8 mouse cellular contexts compared by ENCODE assay signal in the genomic region with DNA sequence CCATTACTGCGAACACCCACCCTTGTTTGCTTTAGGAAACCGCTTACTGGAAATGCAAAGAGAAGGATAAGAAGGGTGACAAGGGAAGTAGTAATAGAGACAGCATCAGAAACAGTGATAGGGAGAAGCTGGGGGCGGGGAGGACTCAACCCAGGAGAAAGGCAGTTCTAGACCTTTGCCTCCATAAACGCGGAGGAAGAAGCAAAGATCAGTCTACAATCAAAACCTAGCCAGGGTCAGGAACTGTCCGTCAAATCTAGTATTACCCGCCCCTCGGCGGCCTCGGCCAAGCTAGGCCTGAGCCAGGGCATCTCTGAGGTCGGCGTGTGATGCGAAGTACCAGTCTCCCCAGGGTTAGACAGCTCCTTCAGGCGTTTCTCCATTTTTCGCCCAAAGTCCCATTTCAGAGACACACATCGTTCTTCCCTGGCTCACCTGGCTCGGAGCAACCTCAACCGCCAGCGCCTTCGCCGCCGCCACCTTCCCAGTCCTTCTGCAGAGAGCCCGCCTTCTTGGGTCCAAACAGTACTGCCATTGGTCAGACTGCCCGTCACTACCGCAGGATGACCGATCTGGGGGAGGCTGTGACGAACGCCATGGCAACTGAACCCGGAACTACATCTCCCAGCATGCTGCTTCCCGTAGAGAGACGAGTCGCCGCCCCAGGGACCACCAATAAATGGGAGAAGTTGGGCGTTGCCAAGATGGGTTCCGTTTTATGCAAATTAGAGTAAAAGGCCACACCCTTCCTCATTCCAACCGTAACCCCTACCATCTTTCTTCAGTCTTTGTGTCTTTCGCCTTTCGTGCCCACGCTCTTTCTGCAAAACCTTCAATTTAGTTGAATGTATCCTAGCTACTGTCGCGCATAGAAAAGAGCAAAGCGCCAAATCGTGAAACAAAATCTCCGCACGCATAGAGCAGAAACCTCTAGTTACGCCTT. TPM values are rescaled to one million over a fixed set of nuclear protein-coding genes. Genes with fewer than 3 reads are reported as not detected.
DNase-seq lines count a peak whose midpoint lies in the region; ATAC-seq and TF ChIP-seq lines count a peak whose summit lies in the region.

Cryzl1 (minus strand) TSS at position 853 of the 943 bp plus-strand sequence.

- peaks cover 38% of the 10 kb centered on the region for H3K4me1 ChIP-seq in forebrain, embryonic 10.5 days
- H3K4me1 ChIP-seq in heart, embryonic 15.5 days (replicated peaks), result peaks cover 28% of the 10 kb centered on the region
- peaks cover 9 to 11% of the 10 kb centered on the region in 2 experiments for H3K4me1 ChIP-seq in liver, embryonic 14.5 days (replicated peaks; ENCODE audit: control insufficient read depth in 2 of 2, insufficient read depth in 2 of 2, low read length in 1 of 2)
- H3K4me1 ChIP-seq in neural tube, embryonic 11.5 days (ENCODE audit: control insufficient read depth, insufficient read depth, low read length), result peaks cover 3% of the 10 kb centered on the region
- H3K4me1 ChIP-seq in stomach, postnatal 0 days (replicated peaks; ENCODE audit: control insufficient read depth, insufficient read depth), result 0 out of 2 replicates have a peak, but pooled peaks cover 3% of the 10 kb centered on the region

- no peak for TF ChIP-seq CTCF in liver, embryonic 14.5 days (IDR thresholded peaks at IDR 0.05; ENCODE audit: low read depth)
- TF ChIP-seq CTCF in stomach, postnatal 0 days (IDR thresholded peaks at IDR 0.05; ENCODE audit: low read depth), result no peak

- no peaks in the 10 kb centered on the region for H3K9me3 ChIP-seq in forebrain, embryonic 10.5 days
- no peaks in the 10 kb centered on the region for H3K9me3 ChIP-seq in heart, embryonic 15.5 days (replicated peaks)
- no peaks in the 10 kb centered on the region for H3K9me3 ChIP-seq in liver, embryonic 14.5 days (ENCODE audit: control insufficient read depth, low read length)
- no peaks in the 10 kb centered on the region for H3K9me3 ChIP-seq in neural tube, embryonic 11.5 days (ENCODE audit: control insufficient read depth, low read length)
- H3K9me3 ChIP-seq in stomach, postnatal 0 days (ENCODE audit: control insufficient read depth, low read length), result no peaks in the 10 kb centered on the region

- 3% methylated on average over 46 of the region's 46 CpGs for WGBS in forebrain, embryonic 10.5 days
- under 1% methylated on average over 46 of the region's 46 CpGs for WGBS in heart, embryonic 15.5 days
- WGBS in liver, embryonic 14.5 days (ENCODE audit: insufficient replicate concordance), result under 1% methylated on average over 46 of the region's 46 CpGs
- WGBS in neural tube, embryonic 11.5 days, result under 1% methylated on average over 46 of the region's 46 CpGs
- WGBS in stomach, postnatal 0 days, result under 1% methylated on average over 46 of the region's 46 CpGs

- H3K27me3 ChIP-seq in forebrain, embryonic 10.5 days (ENCODE audit: poor library complexity, severe bottlenecking), result no peaks in the 10 kb centered on the region
- H3K27me3 ChIP-seq in heart, embryonic 15.5 days, result no peaks in the 10 kb centered on the region
- peaks cover 38% of the 10 kb centered on the region for H3K27me3 ChIP-seq in liver, embryonic 14.5 days (ENCODE audit: control insufficient read depth, insufficient read depth, low read length)
- no peaks in the 10 kb centered on the region for H3K27me3 ChIP-seq in neural tube, embryonic 11.5 days (ENCODE audit: control insufficient read depth, insufficient read depth, low read length)
- no peaks in the 10 kb centered on the region for H3K27me3 ChIP-seq in stomach, postnatal 0 days (ENCODE audit: control insufficient read depth, insufficient read depth, low read length)

- DNase-seq in CD8-positive naive resting alpha-beta T cell, adult 2 months (ENCODE audit: low read depth in 2 of 2, low spot score in 2 of 2), result peak; percentile 84
- peak; percentile 91 for DNase-seq in c-Kit-positive CD71-negative TER-119-negative erythroid progenitor cells, embryonic 14.5 days (ENCODE audit: low read depth)
- DNase-seq in forebrain, embryonic 10.5 days (ENCODE audit: extremely low spot score, low spot score), result peak; percentile 97
- DNase-seq in kidney, postnatal 25 days, result peak; percentile 99 to 100
- peak; percentile 98 to 99 (median 99) for DNase-seq in liver, embryonic 14.5 days (ENCODE audit: low read depth in 3 of 3, low spot score in 3 of 3)
- peak; percentile 96 for DNase-seq in neural tube, embryonic 11.5 days (ENCODE audit: low spot score)
- peak; percentile 97 for DNase-seq in stomach, postnatal 0 days (ENCODE audit: low spot score)

- peak within 1 kb of the TSS; percentile 78 for H3K9ac ChIP-seq in heart, embryonic 15.5 days
- peak within 1 kb of the TSS; percentile 68 for H3K9ac ChIP-seq in liver, embryonic 14.5 days (replicated peaks)
- H3K9ac ChIP-seq in neural tube, embryonic 11.5 days (ENCODE audit: low read length), result peak within 1 kb of the TSS; percentile 95
- peak within 1 kb of the TSS; percentile 81 for H3K9ac ChIP-seq in stomach, postnatal 0 days (ENCODE audit: low read length)

- peak within 1 kb of the TSS; percentile 96 for H3K27ac ChIP-seq in forebrain, embryonic 10.5 days
- peak within 1 kb of the TSS; percentile 95 for H3K27ac ChIP-seq in heart, embryonic 15.5 days
- H3K27ac ChIP-seq in liver, embryonic 14.5 days, result peak within 1 kb of the TSS; percentile 72
- peak within 1 kb of the TSS; percentile 95 for H3K27ac ChIP-seq in neural tube, embryonic 11.5 days (ENCODE audit: low read depth, low read length)
- peak within 1 kb of the TSS; percentile 92 for H3K27ac ChIP-seq in stomach, postnatal 0 days (replicated peaks)

- H3K4me3 ChIP-seq in forebrain, embryonic 10.5 days, result peak within 1 kb of the TSS; percentile 97
- H3K4me3 ChIP-seq in heart, embryonic 15.5 days, result peak within 1 kb of the TSS; percentile 85
- H3K4me3 ChIP-seq in liver, embryonic 14.5 days (ENCODE audit: insufficient read depth in 1 of 2, low read depth in 2 of 2, low read length in 2 of 2), result peak within 1 kb of the TSS; percentile 72 to 90
- H3K4me3 ChIP-seq in neural tube, embryonic 11.5 days (ENCODE audit: low read depth, low read length), result peak within 1 kb of the TSS; percentile 95
- H3K4me3 ChIP-seq in stomach, postnatal 0 days (ENCODE audit: low read depth, low read length), result peak within 1 kb of the TSS; percentile 83

- peak within 1 kb of the TSS; percentile 76 for H3K4me2 ChIP-seq in heart, embryonic 15.5 days
- H3K4me2 ChIP-seq in liver, embryonic 14.5 days (ENCODE audit: low read depth), result peak within 1 kb of the TSS; percentile 79
- H3K4me2 ChIP-seq in neural tube, embryonic 11.5 days (ENCODE audit: low read depth), result peak within 1 kb of the TSS; percentile 69
- peak within 1 kb of the TSS; percentile 86 for H3K4me2 ChIP-seq in stomach, postnatal 0 days (replicated peaks; ENCODE audit: low read depth)

- TF ChIP-seq EP300 in liver, embryonic 14.5 days (IDR thresholded peaks at IDR 0.05; ENCODE audit: low read depth), result no peak
- TF ChIP-seq EP300 in stomach, postnatal 0 days (optimal IDR thresholded peaks at IDR 0.05), result no peak

- ATAC-seq in heart, embryonic 15.5 days (replicated peaks; ENCODE audit: insufficient number of reproducible peaks, insufficient read depth, low FRiP score, low read depth), result peak; percentile 92
- peak; percentile 95 for ATAC-seq in liver, embryonic 14.5 days (ENCODE audit: insufficient read depth)
- peak; percentile 92 for ATAC-seq in neural tube, embryonic 11.5 days (ENCODE audit: insufficient read depth, low FRiP score, low TSS enrichment)
- ATAC-seq in stomach, postnatal 0 days (ENCODE audit: low FRiP score, low TSS enrichment), result peak; percentile 96

- peaks cover 10% of the 10 kb centered on the region; the same call in 1 of the 2 replicates for H3K36me3 ChIP-seq in forebrain, embryonic 10.5 days (replicated peaks)
- no peaks in the 10 kb centered on the region for H3K36me3 ChIP-seq in heart, embryonic 15.5 days
- H3K36me3 ChIP-seq in liver, embryonic 14.5 days (replicated peaks; ENCODE audit: control insufficient read depth, insufficient read depth, low read depth), result no peaks in the 10 kb centered on the region
- H3K36me3 ChIP-seq in neural tube, embryonic 11.5 days (ENCODE audit: control insufficient read depth, insufficient read depth, low read length), result no peaks in the 10 kb centered on the region
- H3K36me3 ChIP-seq in stomach, postnatal 0 days (ENCODE audit: control insufficient read depth, insufficient read depth, low read length), result no peaks in the 10 kb centered on the region

RNA-seq across cellular contexts. Expression of gene Cryzl1, which starts in this region (rescaled TPM):
- polyA plus RNA-seq in forebrain, embryonic 10.5 days (2016; fragmentation: Nextera tagmentation; extraction: Ambion mirVana), result 61.5 and 67.1 TPM in 2 replicates
- polyA plus RNA-seq in heart, embryonic 15.5 days (2015; fragmentation: Nextera tagmentation; extraction: Ambion mirVana), result 50.7 and 56.2 TPM in 2 replicates
- polyA plus RNA-seq in liver, embryonic 14.5 days (2012; rRNA removed), result 12.1 and 17.9 TPM in 2 replicates
- 29.7 and 32.3 TPM in 2 replicates for polyA plus RNA-seq in liver, embryonic 14.5 days (2014; fragmentation: Nextera tagmentation; extraction: Ambion mirVana)
- polyA plus RNA-seq in neural tube, embryonic 11.5 days (2014; fragmentation: Nextera tagmentation; extraction: Ambion mirVana), result 67.9 and 73.2 TPM in 2 replicates
- 45.2 and 45.3 TPM in 2 replicates for polyA plus RNA-seq in stomach, postnatal 0 days (2015; fragmentation: Nextera tagmentation; extraction: Ambion mirVana)

Comparison
In these comparisons a context has a peak if more than half of its experiments do, and no peak if none do; other contexts are left out.
1. Peak in every context shown above with its lines: DNase-seq, ATAC-seq, H3K4me3 ChIP-seq and H3K27ac ChIP-seq.